Mouse (Mus musculus) spleen, adult 2 months (tissue): ENCODE results near the gene Hs3st1. TPM values are rescaled to one million over a fixed set of nuclear protein-coding genes. Genes with fewer than 3 reads are reported as not detected.
"Not testable (repeated sequence)": the region's sequence is repeated elsewhere in the genome, so short reads cannot be mapped to it uniquely, and the experiment has no call there.

Experiments used
- DNase-seq, 2 experiments: peaks; one replicate each; pipeline versions ENCODE4 v3.0.0 to v3.0.0-alpha.2; 2012 to 2021; ENCODE audit warnings: low spot score in 2 of 2, low read depth in 1 of 2
- H3K27ac ChIP-seq: fragments of 200-500 bp; 2 replicates; pipeline ENCODE4 v1.5.1; 2012; ENCODE audit warnings: low read length, inconsistent platforms; ENCODE audit not compliant: insufficient read depth
- H3K27me3 ChIP-seq: fragments of 200-500 bp; 2 replicates; pipeline ENCODE4 v1.6.1; 2012; ENCODE audit warnings: mild to moderate bottlenecking, moderate library complexity, low read length, inconsistent platforms; ENCODE audit not compliant: control insufficient read depth, insufficient read depth
- H3K36me3 ChIP-seq: fragments of 200-500 bp; 2 replicates; pipeline ENCODE4 v1.6.1; 2012; ENCODE audit warnings: mild to moderate bottlenecking, low read length, inconsistent platforms; ENCODE audit not compliant: control insufficient read depth, insufficient read depth
- H3K4me1 ChIP-seq: fragments of 200-500 bp; 2 replicates; pipeline ENCODE4 v1.6.1; 2011; ENCODE audit warnings: inconsistent platforms; ENCODE audit not compliant: control insufficient read depth, insufficient read depth, insufficient read length
- H3K4me3 ChIP-seq: fragments of 200-500 bp; 2 replicates; pipeline ENCODE4 v1.5.1; 2011; ENCODE audit warnings: mild to moderate bottlenecking, inconsistent platforms; ENCODE audit not compliant: insufficient read depth, insufficient read length; ENCODE audit errors: extremely low read depth
- CTCF ChIP-seq: fragments of 200-500 bp; IDR thresholded peaks from 2 replicates; pipeline ENCODE4 v1.5.1; 2011; ENCODE audit warnings: mild to moderate bottlenecking, inconsistent platforms; ENCODE audit not compliant: insufficient read depth, insufficient read length, insufficient replicate concordance; ENCODE audit errors: extremely low read depth
- POLR2A ChIP-seq: fragments of 200-500 bp; IDR thresholded peaks from 2 replicates; pipeline ENCODE4 v1.6.1; 2011; ENCODE audit warnings: low read depth, low read length, inconsistent platforms
- WGBS: fragments of 180-500 bp; shearing (Covaris S2); methylation state at CpG from one replicate; pipeline ENCODE4 v1.1.7; 2018; 5-methylcytosine and 5-hydroxymethylcytosine counted together
- polyA plus RNA-seq: library from polyadenylated mRNA; depleted of rRNA; stranded (reverse); fragments of >200 nt; gene quantifications from 2 replicates; pipeline ENCODE4 v1.2.3, GENCODE M21; 2012; rRNA removed

Gene Hs3st1
- 16.4 and 18.0 TPM in 2 replicates for polyA plus RNA-seq

DNA sequence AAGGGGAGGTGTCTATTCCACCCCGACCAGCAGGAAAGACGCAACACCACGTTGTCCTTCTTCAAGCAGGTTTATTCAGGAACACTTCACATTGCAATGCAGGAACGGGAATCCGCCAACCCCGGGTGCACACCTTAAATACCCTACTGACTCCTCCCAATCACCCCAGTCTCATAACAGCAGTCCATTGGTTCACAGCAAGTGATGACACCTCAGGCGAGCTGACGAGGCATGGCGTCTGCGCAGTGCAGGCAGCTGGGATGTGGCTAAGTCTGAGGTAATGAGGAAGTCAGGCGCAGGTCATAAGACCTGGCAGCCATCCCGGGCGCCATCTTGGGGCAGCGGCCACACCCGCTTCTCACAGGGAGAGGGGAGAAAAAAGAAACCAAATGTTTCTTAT is at the start of gene Hs3st1:
Gene Hs3st1, minus strand, starts transcription at position 101 of the 400 bp plus-strand sequence.
- not testable (repeated sequence) for DNase-seq, H3K27me3 ChIP-seq, H3K36me3 ChIP-seq, H3K4me3 ChIP-seq, H3K27ac ChIP-seq, H3K4me1 ChIP-seq
- WGBS, result 92% methylated on average over 15 of the region's 15 CpGs

DNA sequence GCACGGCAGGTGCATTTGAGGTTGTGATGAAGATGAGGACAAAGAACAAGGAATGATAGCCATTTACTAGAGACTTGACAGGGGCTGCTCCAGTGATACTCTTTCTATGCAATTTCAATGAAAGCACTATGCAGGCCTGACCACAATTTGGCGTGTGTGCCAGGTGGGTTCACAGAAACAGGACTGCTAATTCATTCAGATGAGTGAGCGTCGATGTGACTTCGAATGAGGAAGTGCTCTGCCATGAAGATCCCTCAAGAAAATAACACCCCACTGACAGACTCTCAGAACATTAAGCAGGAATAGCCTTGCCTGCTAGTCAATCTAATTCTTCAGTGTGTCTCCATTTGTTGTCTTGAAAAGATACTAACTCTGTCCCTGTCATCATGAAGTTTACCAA is 49.4 kb upstream of the Hs3st1 start:
- no peak for DNase-seq
- WGBS, result 27% methylated on average over 5 of the region's 5 CpGs
- no peak for TF ChIP-seq CTCF
- no peak for TF ChIP-seq POLR2A

DNA sequence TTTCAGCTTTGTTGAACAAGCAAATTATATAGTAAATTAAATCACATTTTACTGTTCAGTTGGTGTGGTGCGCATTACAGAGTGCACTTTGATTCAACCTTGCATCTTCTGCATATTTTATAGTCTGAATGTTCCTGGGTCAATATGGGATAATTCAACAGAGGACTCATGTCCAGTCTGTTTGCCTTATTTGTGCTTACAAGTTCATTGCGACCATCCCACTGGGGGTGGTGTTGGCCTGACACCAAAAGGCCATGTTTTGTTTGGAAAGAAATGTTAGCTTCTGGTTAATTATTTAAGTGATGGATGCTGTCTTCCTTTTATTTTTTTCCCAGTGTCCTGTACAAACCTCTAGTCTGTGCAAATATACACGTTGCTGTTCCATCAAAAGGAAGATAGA is 48.7 kb upstream of the Hs3st1 start:
- Histone ChIP-seq H3K27me3 (no peaks in the 10 kb centered on the region), H3K27ac (no peak overlapping the region), H3K36me3 (no peaks in the 10 kb centered on the region), H3K4me3 (no peak overlapping the region), H3K4me1 (no peaks in the 10 kb centered on the region)
- 84% methylated on average over 3 of the region's 3 CpGs for WGBS
- TF ChIP-seq POLR2A (no peak), CTCF (no peak)
- no peak for DNase-seq

More for the DNA sequence above, 49.4 kb upstream of the Hs3st1 start:
- no peak overlapping the region for H3K27ac ChIP-seq
- no peaks in the 10 kb centered on the region for H3K27me3 ChIP-seq
- no peaks in the 10 kb centered on the region for H3K36me3 ChIP-seq
- no peak overlapping the region for H3K4me3 ChIP-seq
- H3K4me1 ChIP-seq, result no peaks in the 10 kb centered on the region

DNA sequence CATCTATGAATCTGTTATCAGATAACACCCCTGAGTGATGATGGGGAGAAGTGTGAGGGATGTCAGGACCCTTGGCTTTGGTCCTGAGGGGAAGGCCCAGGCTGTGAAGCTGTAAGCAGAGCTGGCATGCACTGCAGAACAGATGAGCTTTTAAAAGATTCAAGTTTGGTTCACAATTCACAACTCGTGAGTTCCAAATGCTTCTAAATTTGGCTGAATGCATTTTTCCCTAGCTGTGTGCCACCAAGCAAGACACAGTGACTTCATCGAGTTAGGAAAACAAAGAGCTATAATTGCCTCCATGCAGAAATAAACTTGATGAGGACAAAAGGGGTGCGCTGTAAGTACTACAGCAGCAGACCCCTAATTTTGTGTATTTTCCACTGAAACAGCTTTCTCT is 48.2 kb upstream of the Hs3st1 start:
- Histone ChIP-seq H3K4me3 (no peak overlapping the region), H3K36me3 (no peaks in the 10 kb centered on the region), H3K27ac (no peak overlapping the region), H3K27me3 (no peaks in the 10 kb centered on the region), H3K4me1 (no peaks in the 10 kb centered on the region)
- 84% methylated on average over 3 of the region's 3 CpGs for WGBS
- TF ChIP-seq CTCF (no peak), POLR2A (no peak)
- DNase-seq, result no peak

DNA sequence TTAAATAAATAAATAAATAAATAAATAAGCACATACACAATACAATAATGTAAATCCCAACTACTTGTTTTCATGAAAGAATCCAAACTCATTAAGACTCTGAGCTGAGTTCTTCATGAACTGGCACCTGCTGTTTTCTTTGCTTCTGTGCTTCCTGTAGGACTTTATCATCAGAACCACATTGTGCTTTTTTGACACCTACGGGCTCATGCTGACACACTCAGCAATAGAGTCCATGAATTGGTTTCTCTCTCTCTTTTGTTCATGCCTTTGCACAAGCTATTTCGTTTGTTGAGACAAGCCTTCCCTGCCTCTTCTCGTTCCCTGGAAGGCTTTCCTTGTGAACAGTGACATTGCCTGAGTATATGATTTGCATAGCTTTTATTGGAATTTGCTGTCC is 46.8 kb upstream of the Hs3st1 start:
- H3K27ac ChIP-seq, result no peak overlapping the region
- H3K27me3 ChIP-seq, result no peaks in the 10 kb centered on the region
- DNase-seq, result no peak
- no peak overlapping the region for H3K4me3 ChIP-seq
- no peaks in the 10 kb centered on the region for H3K36me3 ChIP-seq
- 43% methylated on average over 3 of the region's 3 CpGs for WGBS
- no peak for TF ChIP-seq CTCF
- TF ChIP-seq POLR2A, result no peak
- no peaks in the 10 kb centered on the region for H3K4me1 ChIP-seq

DNA sequence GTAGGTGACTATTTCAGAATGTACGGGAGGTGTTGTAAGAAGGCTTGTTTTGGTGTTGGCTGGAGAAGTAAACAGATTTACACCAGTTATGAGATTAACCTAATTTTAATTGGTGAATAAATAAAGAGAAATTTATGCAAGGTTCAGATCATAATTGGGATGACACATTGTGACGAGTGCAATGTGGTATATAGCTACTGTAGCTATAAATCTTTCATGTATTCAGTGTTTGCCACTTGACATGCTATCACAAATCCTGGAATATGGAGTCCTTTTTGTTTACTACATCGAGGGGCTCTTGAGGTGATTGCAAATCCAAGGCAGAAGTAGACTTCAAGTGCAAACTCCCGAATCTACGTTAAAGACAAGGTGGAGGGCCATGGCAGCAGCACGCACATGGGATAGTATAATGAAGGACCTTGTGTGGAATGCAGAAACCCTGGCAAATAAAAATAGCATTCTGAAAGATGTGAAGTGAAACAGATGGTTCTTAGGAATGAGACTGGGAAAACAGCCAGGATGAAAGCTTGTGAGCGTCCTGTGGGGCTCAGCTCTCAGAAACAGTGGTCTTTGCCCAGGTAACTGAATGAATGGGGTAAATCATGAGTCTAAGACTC is 21.9 kb upstream of the Hs3st1 start:
- Histone ChIP-seq H3K4me1 (no peaks in the 10 kb centered on the region), H3K27me3 (no peaks in the 10 kb centered on the region), H3K27ac (no peak overlapping the region), H3K36me3 (no peaks in the 10 kb centered on the region), H3K4me3 (no peak overlapping the region)
- DNase-seq, result no peak
- no peak for TF ChIP-seq POLR2A
- no peak for TF ChIP-seq CTCF
- 86% methylated on average over 7 of the region's 7 CpGs for WGBS

DNA sequence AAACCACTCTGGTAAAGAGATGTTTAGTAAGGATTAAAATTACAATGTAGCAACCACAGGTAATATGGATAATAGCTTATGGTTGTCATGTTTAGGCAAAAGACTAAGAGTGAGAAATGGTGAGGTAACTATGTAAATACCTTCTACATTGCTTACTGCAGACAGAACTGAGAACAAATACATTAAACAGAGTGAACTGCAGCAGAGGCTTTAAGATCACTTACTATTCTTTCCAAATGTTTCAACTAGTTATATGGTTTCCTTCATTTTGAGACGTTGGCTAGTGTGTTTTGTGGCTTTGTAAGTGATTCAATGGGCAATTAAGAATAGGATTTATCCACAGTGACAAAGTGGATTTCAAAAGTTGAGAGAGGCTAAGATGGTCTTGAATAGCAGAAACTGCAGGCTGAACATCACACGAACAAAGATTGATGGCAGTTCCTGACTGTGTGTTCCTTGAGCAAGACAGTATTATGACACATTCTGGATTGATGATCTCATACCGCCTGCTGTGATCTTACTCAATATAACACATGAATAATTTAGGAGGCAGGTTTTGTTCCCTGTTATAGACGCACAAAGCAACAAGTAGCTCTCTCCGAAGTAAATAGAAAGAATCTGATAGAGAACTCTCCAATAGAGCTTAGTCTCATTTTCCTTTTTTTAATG is 16.5 kb upstream of the Hs3st1 start:
- Histone ChIP-seq H3K36me3 (no peaks in the 10 kb centered on the region), H3K27ac (no peak overlapping the region), H3K27me3 (no peaks in the 10 kb centered on the region), H3K4me3 (no peak overlapping the region), H3K4me1 (no peaks in the 10 kb centered on the region)
- TF ChIP-seq CTCF (no peak), POLR2A (no peak)
- no peak for DNase-seq
- 80% methylated on average over 5 of the region's 5 CpGs for WGBS
